Mouse (Mus musculus): ENCODE measurements around the gene Adgrf3.
"Not testable (repeated sequence)": the region's sequence is repeated elsewhere in the genome, so short reads cannot be mapped to it uniquely, and the experiment has no call there.

Adgrf3 gene

GRCm38 (mm10) chr5:30205493-30205892 is at the start of gene Adgrf3:
TSS of gene Adgrf3 (minus strand) at chr5:30205722.
- DNase-seq (ENCODE audit: low spot score in 2 of 2), result no peak

- no peak for DNase-seq (ENCODE audit: low spot score in 2 of 2)
These were observed 42.1 kb upstream of the Adgrf3 start for GRCm38 (mm10) chr5:30247666-30248065.

GRCm38 (mm10) chr5:30245861-30246416 is 40.4 kb upstream of the Adgrf3 start:
- DNase-seq (ENCODE audit: low spot score in 2 of 2), result no peak

GRCm38 (mm10) chr5:30243741-30244140 is 38.2 kb upstream of the Adgrf3 start:
- DNase-seq (ENCODE audit: low spot score in 2 of 2), result no peak

GRCm38 (mm10) chr5:30242410-30242809 is 36.9 kb upstream of the Adgrf3 start:
- DNase-seq (ENCODE audit: low spot score in 2 of 2), result no peak

- DNase-seq (ENCODE audit: low spot score in 2 of 2), result no peak
These were observed 35.0 kb upstream of the Adgrf3 start for GRCm38 (mm10) chr5:30240552-30240951.

GRCm38 (mm10) chr5:30238533-30238932 is 33.0 kb upstream of the Adgrf3 start:
- no peak for DNase-seq (ENCODE audit: low spot score in 2 of 2)

- no peak for DNase-seq (ENCODE audit: low spot score in 2 of 2)
These were observed 30.2 kb upstream of the Adgrf3 start for GRCm38 (mm10) chr5:30235641-30236126.

- no peak for DNase-seq (ENCODE audit: low spot score in 2 of 2)
These were observed 28.5 kb upstream of the Adgrf3 start for GRCm38 (mm10) chr5:30233979-30234378.

GRCm38 (mm10) chr5:30233042-30233441 is 27.5 kb upstream of the Adgrf3 start:
- DNase-seq (ENCODE audit: low spot score in 2 of 2), result no peak

- peak; percentile 97 to 99 for DNase-seq (ENCODE audit: low spot score in 2 of 2)
These were observed 26.9 kb upstream of the Adgrf3 start, which contains the start of gene Selenoi for GRCm38 (mm10) chr5:30232271-30232971. TSS of gene Selenoi (plus strand) at chr5:30232581.

- no peak for DNase-seq (ENCODE audit: low spot score in 2 of 2)
These were observed 26.4 kb upstream of the Adgrf3 start for GRCm38 (mm10) chr5:30231891-30232270.

GRCm38 (mm10) chr5:30230901-30231300 is 25.4 kb upstream of the Adgrf3 start:
- DNase-seq (ENCODE audit: low spot score in 2 of 2), result no peak

- DNase-seq (ENCODE audit: low spot score in 2 of 2), result no peak
These were observed 17.2 kb upstream of the Adgrf3 start for GRCm38 (mm10) chr5:30222681-30223080.

- no peak for DNase-seq (ENCODE audit: low spot score in 2 of 2)
These were observed 15.1 kb upstream of the Adgrf3 start for GRCm38 (mm10) chr5:30220666-30221065.

- no peak for DNase-seq (ENCODE audit: low spot score in 2 of 2)
These were observed 14.2 kb upstream of the Adgrf3 start for GRCm38 (mm10) chr5:30219715-30220114.

- DNase-seq (ENCODE audit: low spot score in 2 of 2), result no peak
These were observed 10.4 kb upstream of the Adgrf3 start for GRCm38 (mm10) chr5:30215970-30216369.

GRCm38 (mm10) chr5:30214889-30215288 is 9.4 kb upstream of the Adgrf3 start:
- peak; percentile 24 to 44 for DNase-seq (ENCODE audit: low spot score in 2 of 2)

GRCm38 (mm10) chr5:30210758-30211157 is 5.2 kb upstream of the Adgrf3 start:
- not testable (repeated sequence) for DNase-seq (ENCODE audit: low spot score in 2 of 2)

- no peak for DNase-seq (ENCODE audit: low spot score in 2 of 2)
These were observed 1.8 kb upstream of the Adgrf3 start for GRCm38 (mm10) chr5:30207276-30207675.

- no peak for DNase-seq (ENCODE audit: low spot score in 2 of 2)
These were observed 488 bp downstream of the Adgrf3 start for GRCm38 (mm10) chr5:30205034-30205433.

GRCm38 (mm10) chr5:30204441-30204840 is 1.1 kb downstream of the Adgrf3 start:
- DNase-seq (ENCODE audit: low spot score in 2 of 2), result no peak

GRCm38 (mm10) chr5:30203216-30203885 is 2.2 kb downstream of the Adgrf3 start:
- no peak for DNase-seq (ENCODE audit: low spot score in 2 of 2)
